Mouse (Mus musculus): ENCODE measurements at regions not wholly inside any gene's neighbourhood (a gene's known extent, or its start where the extent isn't known, plus 50 kb on each side); places are given as distances from the start of the nearest gene placed in this dataset.

GRCm38 (mm10) chr6:117012621-117013020, 155.7 kb upstream of the Cxcl12 start:
- DNase-seq: no peak

GRCm38 (mm10) chr6:117015461-117015860, 152.9 kb upstream of the Cxcl12 start:
- no peak for DNase-seq

- DNase-seq: no peak
These were observed 146.5 kb upstream of the Cxcl12 start for GRCm38 (mm10) chr6:117021851-117022250.

- no peak for DNase-seq
These were observed 136.1 kb upstream of the Cxcl12 start for GRCm38 (mm10) chr6:117032042-117032746.

- DNase-seq: no peak
These were observed 124.6 kb upstream of the Cxcl12 start for GRCm38 (mm10) chr6:117043744-117044143.

GRCm38 (mm10) chr6:117049459-117050010, 118.8 kb upstream of the Cxcl12 start:
- DNase-seq: no peak

- no peak for DNase-seq
These were observed 107.6 kb upstream of the Cxcl12 start for GRCm38 (mm10) chr6:117060688-117061087.

GRCm38 (mm10) chr6:117067541-117068305, 100.6 kb upstream of the Cxcl12 start:
- DNase-seq: no peak

GRCm38 (mm10) chr6:117071311-117071710, 97.0 kb upstream of the Cxcl12 start:
- DNase-seq: no peak

GRCm38 (mm10) chr6:117071857-117072256, 96.5 kb upstream of the Cxcl12 start:
- no peak for DNase-seq

- DNase-seq: no peak
These were observed 88.8 kb upstream of the Cxcl12 start for GRCm38 (mm10) chr6:117079500-117079899.

GRCm38 (mm10) chr6:117080973-117081372, 87.4 kb upstream of the Cxcl12 start:
- peak; percentile 18 for DNase-seq

GRCm38 (mm10) chr6:117084211-117084610, 84.1 kb upstream of the Cxcl12 start:
- no peak for DNase-seq

- DNase-seq: no peak
These were observed 83.4 kb upstream of the Cxcl12 start for GRCm38 (mm10) chr6:117084833-117085500.

GRCm38 (mm10) chr6:117094742-117095141, 73.6 kb upstream of the Cxcl12 start:
- DNase-seq: no peak

GRCm38 (mm10) chr6:117099871-117100270, 68.5 kb upstream of the Cxcl12 start:
- DNase-seq: no peak

GRCm38 (mm10) chr6:117102693-117103092, 65.6 kb upstream of the Cxcl12 start:
- no peak for DNase-seq

- no peak for DNase-seq
These were observed 64.3 kb upstream of the Cxcl12 start for GRCm38 (mm10) chr6:117104047-117104446.

GRCm38 (mm10) chr6:117104463-117104862, 63.9 kb upstream of the Cxcl12 start:
- DNase-seq: no peak

GRCm38 (mm10) chr6:117105182-117105589, 63.1 kb upstream of the Cxcl12 start:
- peak; percentile 1 for DNase-seq

GRCm38 (mm10) chr6:117110291-117110690, 58.0 kb upstream of the Cxcl12 start:
- DNase-seq: no peak

GRCm38 (mm10) chr6:117114859-117115258, 53.5 kb upstream of the Cxcl12 start:
- DNase-seq: no peak

GRCm38 (mm10) chr6:117118081-117118480, 50.3 kb upstream of the Cxcl12 start:
- DNase-seq: no peak
